Mouse (Mus musculus): ENCODE measurements around the gene Tgfb1i1.

DNA sequence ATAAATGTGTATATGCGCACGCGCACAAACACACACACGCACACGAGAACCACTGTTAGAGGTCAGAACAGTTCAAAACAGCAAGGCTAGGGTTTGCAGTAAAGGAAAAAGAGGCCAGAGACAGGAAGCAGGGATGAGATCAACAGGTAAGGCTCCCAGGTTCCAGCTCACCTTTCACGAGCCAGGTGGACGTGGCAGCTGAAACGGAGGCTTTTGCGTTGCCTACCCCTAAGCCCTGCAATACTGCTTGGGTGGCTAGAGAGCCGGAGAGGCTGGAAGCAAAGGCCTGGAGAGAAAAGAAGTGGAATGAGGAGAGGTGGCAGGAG is 50.6 kb downstream of the Tgfb1i1 start:
- no peak for TF ChIP-seq CTCF (IDR thresholded peaks at IDR 0.05; ENCODE audit: extremely low read depth, insufficient read length, insufficient replicate concordance, low read depth, low read length)
- no peak for TF ChIP-seq POLR2A (IDR thresholded peaks at IDR 0.05; ENCODE audit: low read depth, low read length)
